Mouse (Mus musculus): ENCODE data around the gene BC024978. TPM values are rescaled to one million over a fixed set of nuclear protein-coding genes. Genes with fewer than 3 reads are reported as not detected.

The BC024978 gene
- polyA plus RNA-seq, 1 experiment from 2014 or later = 0.79 TPM

- no peaks in the 10 kb centered on the region for H3K9me3 ChIP-seq (replicated peaks)
- 85% methylated on average over 33 of the region's 33 CpGs for WGBS (ENCODE audit: insufficient replicate concordance)
- peaks cover 30% of the 10 kb centered on the region for H3K36me3 ChIP-seq (replicated peaks)
- H3K27ac ChIP-seq (replicated peaks) = no peak overlapping the region
- H3K27me3 ChIP-seq = no peaks in the 10 kb centered on the region
- no peak for ATAC-seq (ENCODE audit: insufficient read depth)
- peaks cover 77% of the 10 kb centered on the region for H3K4me1 ChIP-seq (replicated peaks)
- H3K9ac ChIP-seq = peak overlapping the region; percentile 91; the same call in 1 of the 2 replicates
- peak overlapping the region; percentile 84 for H3K4me3 ChIP-seq (replicated peaks)
- H3K4me2 ChIP-seq = peak overlapping the region; percentile 95
Measured at GRCm38 (mm10) chr7:27164112-27164947, 31.3 kb upstream of the BC024978 start.

- Histone ChIP-seq H3K27ac (replicated peaks) (peak overlapping the region; percentile 94), H3K4me1 (replicated peaks) (peaks cover 74% of the 10 kb centered on the region)
- no peak for ATAC-seq (ENCODE audit: insufficient read depth)
Measured at GRCm38 (mm10) chr7:27165007-27165655, 30.4 kb upstream of the BC024978 start.

GRCm38 (mm10) chr7:27165696-27166095 is 29.9 kb upstream of the BC024978 start:
- H3K4me3 ChIP-seq (replicated peaks) = peak overlapping the region; percentile 84
- peak overlapping the region; percentile 95 for H3K4me2 ChIP-seq
- H3K9ac ChIP-seq = peak overlapping the region; percentile 91
- no peaks in the 10 kb centered on the region for H3K9me3 ChIP-seq (replicated peaks)
- ATAC-seq (ENCODE audit: insufficient read depth) = no peak
- H3K4me1 ChIP-seq (replicated peaks) = peaks cover 68% of the 10 kb centered on the region
- H3K36me3 ChIP-seq (replicated peaks) = peaks cover 26% of the 10 kb centered on the region
- 3% methylated on average over 8 of the region's 8 CpGs for WGBS (ENCODE audit: insufficient replicate concordance)
- peak overlapping the region; percentile 94 for H3K27ac ChIP-seq (replicated peaks)
- H3K27me3 ChIP-seq = no peaks in the 10 kb centered on the region

More at GRCm38 (mm10) chr7:27165007-27165655, 30.4 kb upstream of the BC024978 start:
- Histone ChIP-seq H3K36me3 (replicated peaks) (peaks cover 26% of the 10 kb centered on the region), H3K4me3 (replicated peaks) (peak overlapping the region; percentile 84), H3K4me2 (peak overlapping the region; percentile 95), H3K27me3 (no peaks in the 10 kb centered on the region), H3K9ac (peak overlapping the region; percentile 91; the same call in 1 of the 2 replicates), H3K9me3 (replicated peaks) (no peaks in the 10 kb centered on the region)
- WGBS (ENCODE audit: insufficient replicate concordance) = 72% methylated on average over 23 of the region's 23 CpGs

- Histone ChIP-seq H3K4me3 (replicated peaks) (peak overlapping the region; percentile 84), H3K4me1 (replicated peaks) (peaks cover 63% of the 10 kb centered on the region), H3K27me3 (no peaks in the 10 kb centered on the region), H3K27ac (replicated peaks) (peak overlapping the region; percentile 94), H3K9ac (peak overlapping the region; percentile 91), H3K4me2 (peak overlapping the region; percentile 95), H3K36me3 (replicated peaks) (peaks cover 26% of the 10 kb centered on the region), H3K9me3 (replicated peaks) (no peaks in the 10 kb centered on the region)
- peak; percentile 71 for ATAC-seq (ENCODE audit: insufficient read depth)
- WGBS (ENCODE audit: insufficient replicate concordance) = 1% methylated on average over 39 of the region's 43 CpGs
Measured at GRCm38 (mm10) chr7:27166229-27166613, 29.4 kb upstream of the BC024978 start.

- ATAC-seq (ENCODE audit: insufficient read depth) = peak; percentile 83
- under 1% methylated on average over 61 of the region's 61 CpGs for WGBS (ENCODE audit: insufficient replicate concordance)
Measured at GRCm38 (mm10) chr7:27166614-27167474, 28.7 kb upstream of the BC024978 start, which contains the start of gene Egln2. Gene Egln2, minus strand, starts transcription at chr7:27166802.

GRCm38 (mm10) chr7:27167475-27168094 is 28.0 kb upstream of the BC024978 start:
- Histone ChIP-seq H3K4me3 (replicated peaks) (peak overlapping the region; percentile 84), H3K4me1 (replicated peaks) (peaks cover 51% of the 10 kb centered on the region), H3K27ac (replicated peaks) (peak overlapping the region; percentile 94), H3K27me3 (no peaks in the 10 kb centered on the region), H3K36me3 (replicated peaks) (peaks cover 29% of the 10 kb centered on the region), H3K9me3 (replicated peaks) (no peaks in the 10 kb centered on the region), H3K9ac (peak overlapping the region; percentile 91), H3K4me2 (peak overlapping the region; percentile 95)
- no peak for ATAC-seq (ENCODE audit: insufficient read depth)
- 63% methylated on average over 11 of the region's 11 CpGs for WGBS (ENCODE audit: insufficient replicate concordance)

More at GRCm38 (mm10) chr7:27166614-27167474, 28.7 kb upstream of the BC024978 start, which contains the start of gene Egln2:
- Histone ChIP-seq H3K4me3 (replicated peaks) (peak within 1 kb of the TSS; percentile 84), H3K36me3 (replicated peaks) (peaks cover 26% of the 10 kb centered on the region), H3K27me3 (no peaks in the 10 kb centered on the region), H3K9ac (peak within 1 kb of the TSS; percentile 91), H3K4me2 (peak within 1 kb of the TSS; percentile 95), H3K27ac (replicated peaks) (peak within 1 kb of the TSS; percentile 94), H3K4me1 (replicated peaks) (peaks cover 57% of the 10 kb centered on the region), H3K9me3 (replicated peaks) (no peaks in the 10 kb centered on the region)

- 74% methylated on average over 5 of the region's 5 CpGs for WGBS (ENCODE audit: insufficient replicate concordance)
Measured at GRCm38 (mm10) chr7:27168371-27168770, 27.2 kb upstream of the BC024978 start.

GRCm38 (mm10) chr7:27170981-27171380 is 24.6 kb upstream of the BC024978 start:
- WGBS (ENCODE audit: insufficient replicate concordance) = 70% methylated on average over 3 of the region's 3 CpGs
- Histone ChIP-seq H3K36me3 (replicated peaks) (peaks cover 16% of the 10 kb centered on the region; the same call in 1 of the 2 replicates), H3K9me3 (replicated peaks) (no peaks in the 10 kb centered on the region), H3K4me3 (replicated peaks) (no peak overlapping the region), H3K27me3 (no peaks in the 10 kb centered on the region), H3K9ac (no peak overlapping the region), H3K4me1 (replicated peaks) (peaks cover 17% of the 10 kb centered on the region), H3K27ac (replicated peaks) (no peak overlapping the region), H3K4me2 (no peak overlapping the region)
- no peak for ATAC-seq (ENCODE audit: insufficient read depth)

More at GRCm38 (mm10) chr7:27168371-27168770, 27.2 kb upstream of the BC024978 start:
- H3K9me3 ChIP-seq (replicated peaks) = no peaks in the 10 kb centered on the region
- peaks cover 27% of the 10 kb centered on the region for H3K36me3 ChIP-seq (replicated peaks)
- ATAC-seq (ENCODE audit: insufficient read depth) = no peak
- H3K4me2 ChIP-seq = no peak overlapping the region
- H3K9ac ChIP-seq = no peak overlapping the region
- H3K27me3 ChIP-seq = no peaks in the 10 kb centered on the region
- peak overlapping the region; percentile 94 for H3K27ac ChIP-seq (replicated peaks)
- no peak overlapping the region for H3K4me3 ChIP-seq (replicated peaks)
- H3K4me1 ChIP-seq (replicated peaks) = peaks cover 44% of the 10 kb centered on the region

GRCm38 (mm10) chr7:27174496-27174895 is 21.1 kb upstream of the BC024978 start:
- Histone ChIP-seq H3K4me3 (replicated peaks) (no peak overlapping the region), H3K9me3 (replicated peaks) (no peaks in the 10 kb centered on the region), H3K4me1 (replicated peaks) (peaks cover 18% of the 10 kb centered on the region), H3K27me3 (no peaks in the 10 kb centered on the region), H3K36me3 (replicated peaks) (peaks cover 16% of the 10 kb centered on the region; the same call in 1 of the 2 replicates), H3K4me2 (no peak overlapping the region), H3K27ac (replicated peaks) (no peak overlapping the region), H3K9ac (no peak overlapping the region)
- no peak for ATAC-seq (ENCODE audit: insufficient read depth)
- WGBS (ENCODE audit: insufficient replicate concordance) = 80% methylated on average over 15 of the region's 15 CpGs

GRCm38 (mm10) chr7:27174896-27175295 is 20.7 kb upstream of the BC024978 start:
- H3K4me2 ChIP-seq = no peak overlapping the region
- H3K36me3 ChIP-seq (replicated peaks) = peaks cover 16% of the 10 kb centered on the region; the same call in 1 of the 2 replicates
- no peak overlapping the region for H3K4me3 ChIP-seq (replicated peaks)
- no peak overlapping the region for H3K27ac ChIP-seq (replicated peaks)
- WGBS (ENCODE audit: insufficient replicate concordance) = 85% methylated on average over 7 of the region's 7 CpGs
- H3K9me3 ChIP-seq (replicated peaks) = no peaks in the 10 kb centered on the region
- no peak for ATAC-seq (ENCODE audit: insufficient read depth)
- H3K9ac ChIP-seq = no peak overlapping the region
- H3K27me3 ChIP-seq = no peaks in the 10 kb centered on the region
- H3K4me1 ChIP-seq (replicated peaks) = peaks cover 22% of the 10 kb centered on the region
